ENCODE assay signal across 20 mouse cellular contexts in genomic region chr5:134858378-134858777, GRCm38 (mm10). TPM values are rescaled to one million over a fixed set of nuclear protein-coding genes. Genes with fewer than 3 reads are reported as not detected.
"Had no signal": no experiment of that assay in that cellular context is flagged by ENCODE, and none has a peak within 500 bp of the region (broad histone marks: within the 10 kb centered on the region; RNA-seq: fewer than 3 reads in every experiment).

No protein-coding gene starts in this region.

- H3K4me2 ChIP-seq: neural tube, embryonic 13.5 days had no signal

- H3K9ac ChIP-seq: liver, embryonic 14.5 days; neural tube, embryonic 13.5 days had no signal

- H3K4me1 ChIP-seq: neural tube, embryonic 13.5 days had no signal

- H3K27me3 ChIP-seq: neural tube, embryonic 13.5 days had no signal

- H3K4me3 ChIP-seq: layer of hippocampus, adult 2 months; neural tube, embryonic 13.5 days had no signal

- DNase-seq: kidney, postnatal 10 days; kidney, postnatal 4 days; left cerebral cortex, postnatal 4 days; lung, adult 18-20 months; retina, postnatal 1 day; right cerebral cortex, postnatal 14 days; thymus, postnatal 36 days had no signal

- ATAC-seq: midbrain, embryonic 16.5 days had no signal

- H3K36me3 ChIP-seq: neural tube, embryonic 13.5 days had no signal

- H3K9me3 ChIP-seq: neural tube, embryonic 13.5 days had no signal

- H3K27ac ChIP-seq: layer of hippocampus, adult 2 months; liver, embryonic 14.5 days; neural tube, embryonic 13.5 days had no signal

RNA-seq across cellular contexts. Expression of gene Tmem270, which starts 48.2 kb away (rescaled TPM):
- total RNA-seq: layer of hippocampus, adult 2 months; layer of hippocampus, postnatal 10 days; left cerebral cortex, postnatal 10 days; left cerebral cortex, postnatal 4 days; liver, adult 2 months; megakaryocyte-erythroid progenitor cell, adult 5-6 weeks had no signal
- polyA plus RNA-seq: kidney, embryonic 14.5 days; liver, adult 2 months; lung, embryonic 16.5 days; midbrain, embryonic 16.5 days; neural tube, embryonic 13.5 days; spleen, adult 2 months; stomach, embryonic 16.5 days; thymus, postnatal 0 days had no signal

RNA-seq across cellular contexts. Expression of gene Cldn13, which starts 56.9 kb away (rescaled TPM):
- total RNA-seq: layer of hippocampus, adult 2 months; layer of hippocampus, postnatal 10 days; left cerebral cortex, postnatal 10 days; left cerebral cortex, postnatal 4 days; liver, adult 2 months had no signal
- polyA plus RNA-seq: liver, adult 2 months; midbrain, embryonic 16.5 days had no signal
